Mouse (Mus musculus) heart, postnatal 0 days (tissue): Measurements from ENCODE around the gene Osbpl8.

Experiments used
- CTCF ChIP-seq: IDR thresholded peaks from 2 replicates; pipeline ENCODE4 v1.5.1; 2016; ENCODE audit warnings: antibody characterized with exemption, control low read depth, low read depth
- EP300 ChIP-seq: IDR thresholded peaks from 2 replicates; pipeline ENCODE4 v1.6.1; 2016; ENCODE audit warnings: antibody characterized with exemption, low read depth

GRCm38 (mm10) chr10:111133271-111133670 is 31.3 kb upstream of the Osbpl8 start:
- TF ChIP-seq CTCF (no peak), EP300 (no peak)
